Mouse (Mus musculus) embryo, embryonic 9.5 days (tissue): ENCODE data around the gene Mei1.
"Not testable (repeated sequence)": the region's sequence is repeated elsewhere in the genome, so short reads cannot be mapped to it uniquely, and the experiment has no call there.

ENCODE experiments used
- DNase-seq: peaks from one replicate; pipeline ENCODE4 v3.0.0-alpha.2; 2017; ENCODE audit errors: extremely low spot score

The Mei1 gene

DNA sequence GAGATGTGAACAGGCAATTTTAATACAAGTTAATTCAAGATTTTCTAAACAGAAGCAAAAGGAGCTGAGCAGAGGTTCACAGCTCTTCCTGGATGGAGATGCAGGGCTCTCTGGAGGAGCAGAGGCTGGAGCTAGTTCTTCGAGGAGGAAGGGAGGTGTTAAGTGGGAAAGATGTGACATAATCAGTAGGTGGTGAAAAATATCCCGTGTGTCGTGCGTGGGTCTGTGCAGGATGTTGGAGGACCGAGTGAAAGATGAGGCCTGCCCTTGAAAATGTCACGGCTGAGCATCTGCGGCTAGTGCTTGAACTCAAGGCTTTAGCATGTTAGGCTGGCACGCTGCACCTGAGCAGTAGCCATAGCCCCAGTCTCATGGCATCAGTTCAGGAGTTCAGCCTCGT, 15.8 kb downstream of the Mei1 start:
- no peak for DNase-seq

GRCm38 (mm10) chr15:82086131-82086530, 16.3 kb downstream of the Mei1 start:
- DNase-seq, result no peak

DNA sequence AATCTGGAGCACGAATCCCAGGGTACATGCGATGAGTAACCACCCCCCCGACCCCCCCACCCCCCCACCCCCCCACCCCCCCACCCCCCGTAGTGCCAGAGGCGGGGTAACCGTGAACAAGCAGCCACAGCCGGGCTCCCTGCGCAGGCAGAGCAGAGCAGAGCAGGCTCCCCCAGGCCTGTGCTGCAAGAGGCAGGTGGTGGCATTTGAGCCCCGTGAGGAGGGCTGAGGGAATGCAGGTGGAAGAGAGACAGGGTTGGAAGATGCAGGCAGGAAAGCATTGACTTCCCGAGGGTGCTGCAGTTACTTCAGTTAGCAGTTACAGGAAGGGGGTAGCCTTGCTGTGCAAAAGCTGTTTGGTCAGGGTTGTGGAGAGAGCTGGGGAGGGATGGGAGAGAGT, 17.5 kb downstream of the Mei1 start:
- DNase-seq, result no peak

- no peak for DNase-seq
Measured at GRCm38 (mm10) chr15:82091061-82091460, 21.3 kb downstream of the Mei1 start.

- DNase-seq, result peak; percentile 58
Measured at GRCm38 (mm10) chr15:82106953-82107555, 37.3 kb downstream of the Mei1 start.

GRCm38 (mm10) chr15:82120544-82120943, 50.7 kb downstream of the Mei1 start:
- no peak for DNase-seq

DNA sequence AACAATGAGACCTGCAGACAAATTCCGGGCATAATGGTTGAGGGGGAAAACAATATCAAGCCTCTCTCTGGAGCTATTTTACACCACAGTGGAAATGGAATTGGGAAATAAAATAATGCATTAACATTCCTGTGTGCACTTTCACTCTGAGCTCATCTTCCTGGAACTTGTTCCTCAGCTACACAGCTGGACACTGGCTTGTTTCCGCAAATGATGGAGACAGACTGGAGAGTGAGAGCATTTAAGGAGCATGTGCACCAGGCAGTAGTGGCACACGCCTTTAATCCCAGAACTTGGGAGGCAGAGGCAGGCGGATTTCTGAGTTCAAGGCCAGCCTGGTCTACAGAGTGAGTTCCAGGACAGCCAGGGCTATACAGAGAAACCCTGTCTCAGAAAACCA, 56.9 kb downstream of the Mei1 start:
- not testable (repeated sequence) for DNase-seq

DNA sequence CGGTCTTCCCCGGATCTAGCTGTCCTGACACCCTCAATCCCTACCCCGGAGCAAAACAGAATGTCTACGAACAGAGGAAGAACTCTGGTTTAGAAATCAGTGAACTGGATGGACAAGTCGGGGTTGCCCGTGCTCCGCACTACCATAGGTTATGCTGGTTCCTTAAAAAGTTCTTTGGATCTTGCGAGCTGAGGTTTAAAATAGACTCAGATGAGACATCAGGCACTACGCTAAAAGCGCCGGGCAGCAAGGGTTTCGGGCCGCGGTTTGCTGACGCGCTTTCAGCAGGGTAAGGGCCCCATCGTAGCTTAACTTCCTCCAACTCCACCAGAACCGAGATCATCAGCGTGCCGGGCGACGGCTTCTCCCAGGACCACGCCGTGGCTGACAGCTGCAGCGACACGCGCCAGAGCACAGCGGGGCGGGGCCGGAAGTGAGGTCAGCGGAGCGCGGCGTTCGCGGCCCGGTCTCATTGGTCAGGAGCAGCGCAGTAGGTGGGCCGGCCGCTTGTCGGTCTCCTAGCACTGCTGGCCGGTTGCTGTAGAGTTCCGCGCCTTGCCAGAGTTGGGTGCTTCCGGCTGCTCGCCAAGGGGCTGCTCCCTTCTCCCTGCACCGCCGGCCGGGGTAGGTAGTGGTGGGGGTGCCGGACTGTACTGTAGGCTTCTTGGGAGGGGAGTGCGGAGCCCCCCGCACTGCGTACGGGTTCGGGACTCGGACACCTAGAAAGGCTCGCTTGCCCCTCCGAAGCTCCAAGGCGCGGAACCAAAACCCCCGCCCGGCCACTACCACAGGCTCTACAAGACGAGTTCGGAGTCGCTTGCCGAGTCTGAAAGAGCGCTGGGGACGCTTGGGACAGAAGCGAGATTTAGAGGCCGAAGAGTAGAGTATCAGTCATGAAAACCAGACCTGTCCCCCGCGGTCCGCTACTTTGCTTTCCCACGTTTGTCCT, 57.9 kb downstream of the Mei1 start, which contains the start of gene Ccdc134:
Ccdc134 (plus strand) TSS at position 497 of the 949 bp plus-strand sequence.
- peak; percentile 95 for DNase-seq

- DNase-seq, result no peak
Measured at GRCm38 (mm10) chr15:82128398-82128797, 58.6 kb downstream of the Mei1 start.

GRCm38 (mm10) chr15:82130599-82130998, 60.8 kb downstream of the Mei1 start:
- no peak for DNase-seq

GRCm38 (mm10) chr15:82135372-82135771, 65.6 kb downstream of the Mei1 start:
- DNase-seq, result no peak

DNA sequence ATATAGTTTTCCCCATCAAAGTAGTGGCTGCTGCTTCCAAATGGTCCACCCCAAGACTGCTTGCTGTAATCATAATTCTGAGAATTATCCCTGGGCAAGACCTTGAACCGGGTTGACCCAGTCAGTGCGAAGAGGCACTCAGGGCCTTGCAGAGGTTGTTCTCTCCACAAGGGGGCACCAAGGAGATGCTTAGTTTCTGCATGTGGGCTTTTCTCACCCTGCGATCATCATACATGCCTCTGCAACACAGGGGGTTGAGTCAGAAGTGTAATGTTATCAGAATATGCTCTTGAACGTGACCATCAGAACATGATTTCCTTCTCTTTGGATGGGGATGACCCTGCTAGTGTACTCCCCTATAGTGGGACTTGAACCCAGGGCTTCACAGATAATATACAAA, 68.8 kb downstream of the Mei1 start:
- peak; percentile 37 for DNase-seq

DNA sequence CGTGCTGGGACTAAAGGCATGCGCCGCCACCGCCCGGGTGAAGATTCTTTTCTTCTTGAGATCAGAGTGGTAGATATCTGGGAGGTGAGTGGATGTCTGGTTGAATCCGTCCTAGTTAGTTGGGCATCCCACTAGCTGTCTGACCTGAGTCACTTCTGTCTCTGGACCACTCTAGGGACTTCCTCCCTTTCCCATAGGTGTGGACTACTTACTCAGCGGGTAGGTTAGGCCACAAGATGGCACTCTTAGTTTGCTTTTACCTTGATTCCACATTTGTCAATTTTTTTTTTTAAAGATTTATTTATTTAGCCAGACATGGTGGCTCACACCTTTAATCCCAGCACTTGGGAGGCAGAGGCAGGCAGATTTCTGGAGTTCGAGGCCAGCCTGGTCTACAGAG, 69.4 kb downstream of the Mei1 start:
- no peak for DNase-seq

DNA sequence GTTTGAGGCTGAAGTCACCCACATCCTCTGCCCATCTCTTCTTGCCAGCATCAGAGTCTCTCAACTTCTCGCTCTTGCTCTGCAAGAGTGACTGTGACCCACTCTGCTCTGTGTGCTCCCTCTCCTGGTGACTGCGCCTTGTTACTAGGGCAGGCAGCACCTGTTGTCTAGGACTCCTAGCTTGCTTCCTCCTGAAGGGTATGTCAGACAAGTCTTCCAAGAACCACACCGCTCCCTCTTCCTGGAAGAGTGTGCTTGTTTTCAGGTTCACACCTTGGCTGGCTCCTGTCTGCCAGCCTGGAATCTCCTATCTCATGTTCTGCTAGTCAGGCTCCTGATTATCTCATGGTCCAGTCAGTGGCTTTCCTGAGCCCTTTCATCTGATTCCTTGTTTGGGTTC, 70.6 kb downstream of the Mei1 start:
- DNase-seq, result no peak

DNA sequence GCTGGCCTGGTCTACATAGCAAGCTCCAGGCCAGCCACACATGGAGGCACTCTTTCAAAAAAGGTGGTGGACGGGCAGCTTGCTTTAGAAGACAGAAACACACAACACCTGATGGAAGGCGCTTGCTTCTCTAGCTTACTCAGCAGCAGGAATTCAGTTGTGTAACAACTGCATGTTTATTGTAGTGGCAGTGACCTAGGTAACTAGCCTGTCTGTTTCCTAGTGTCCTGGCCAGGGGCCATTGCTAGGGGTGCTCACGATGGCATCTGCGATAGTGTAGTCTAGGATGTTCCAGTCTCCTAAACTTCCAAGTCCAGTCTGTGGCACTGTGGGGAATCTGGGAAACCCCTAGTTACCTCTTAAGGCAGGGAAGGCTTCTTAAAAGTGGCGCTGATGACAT, 74.4 kb downstream of the Mei1 start:
- DNase-seq, result no peak

DNA sequence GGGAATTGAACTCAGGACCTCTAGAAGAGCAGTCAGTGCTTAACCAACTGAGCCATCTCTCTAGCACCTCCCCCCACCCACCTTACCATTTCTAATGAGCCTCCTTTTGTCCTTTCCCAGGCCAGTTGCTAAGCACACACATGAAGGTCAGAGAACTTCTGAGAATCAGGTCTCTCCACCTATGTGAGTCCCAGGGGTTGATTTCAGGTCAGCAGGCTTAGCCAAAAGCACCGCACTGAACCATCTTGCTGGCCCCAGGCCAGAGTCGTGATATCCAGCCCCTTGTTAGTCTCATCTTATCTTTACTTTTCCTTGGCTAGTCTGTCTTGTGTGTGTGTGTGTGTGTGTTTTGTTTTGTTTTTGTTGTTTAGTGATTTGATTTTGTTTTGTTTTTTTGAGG, 75.6 kb downstream of the Mei1 start:
- DNase-seq, result no peak

DNA sequence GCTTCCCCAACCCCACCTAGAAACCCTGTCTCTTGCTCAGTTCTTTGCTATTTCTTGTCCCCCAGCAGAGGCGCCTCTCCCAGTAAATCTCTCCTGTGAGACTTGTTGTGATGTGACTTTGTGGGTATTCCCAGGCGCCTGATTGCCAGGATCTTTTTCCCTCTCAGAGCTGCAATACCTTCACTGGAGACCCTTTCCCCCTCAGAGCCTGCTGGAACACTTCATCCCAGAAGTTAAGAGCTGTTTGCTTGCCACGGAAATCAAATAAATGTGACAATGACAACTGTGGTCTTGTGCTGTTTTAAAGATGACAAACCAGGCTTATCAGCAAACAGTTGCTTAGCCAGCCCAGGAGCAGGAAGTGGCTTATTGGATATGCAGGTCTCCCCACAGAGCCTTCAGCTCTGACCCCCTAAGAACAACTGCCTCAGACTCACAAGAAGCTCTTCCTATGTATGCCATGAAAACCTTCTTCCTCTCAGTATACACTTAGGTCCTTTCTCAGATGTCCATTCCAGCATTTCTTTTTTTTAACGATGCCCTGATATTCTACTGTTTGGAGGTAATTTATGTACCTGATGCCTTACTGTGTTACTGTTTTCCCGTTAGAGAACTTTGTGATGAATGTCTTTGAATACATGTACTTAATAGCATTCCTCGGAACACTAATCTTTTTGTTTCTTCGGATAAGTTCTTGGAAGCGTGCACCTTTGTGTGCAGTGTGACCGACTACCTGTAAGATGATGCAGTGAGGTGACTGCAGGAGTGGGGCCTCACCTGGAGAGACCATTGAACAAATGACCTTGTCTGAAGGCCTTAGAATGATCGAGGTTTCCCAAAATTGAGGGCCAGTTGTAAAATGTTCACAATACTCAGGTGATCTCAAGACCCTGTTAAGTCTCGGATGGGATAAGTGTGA, 76.3 kb downstream of the Mei1 start:
- peak; percentile 36 for DNase-seq

DNA sequence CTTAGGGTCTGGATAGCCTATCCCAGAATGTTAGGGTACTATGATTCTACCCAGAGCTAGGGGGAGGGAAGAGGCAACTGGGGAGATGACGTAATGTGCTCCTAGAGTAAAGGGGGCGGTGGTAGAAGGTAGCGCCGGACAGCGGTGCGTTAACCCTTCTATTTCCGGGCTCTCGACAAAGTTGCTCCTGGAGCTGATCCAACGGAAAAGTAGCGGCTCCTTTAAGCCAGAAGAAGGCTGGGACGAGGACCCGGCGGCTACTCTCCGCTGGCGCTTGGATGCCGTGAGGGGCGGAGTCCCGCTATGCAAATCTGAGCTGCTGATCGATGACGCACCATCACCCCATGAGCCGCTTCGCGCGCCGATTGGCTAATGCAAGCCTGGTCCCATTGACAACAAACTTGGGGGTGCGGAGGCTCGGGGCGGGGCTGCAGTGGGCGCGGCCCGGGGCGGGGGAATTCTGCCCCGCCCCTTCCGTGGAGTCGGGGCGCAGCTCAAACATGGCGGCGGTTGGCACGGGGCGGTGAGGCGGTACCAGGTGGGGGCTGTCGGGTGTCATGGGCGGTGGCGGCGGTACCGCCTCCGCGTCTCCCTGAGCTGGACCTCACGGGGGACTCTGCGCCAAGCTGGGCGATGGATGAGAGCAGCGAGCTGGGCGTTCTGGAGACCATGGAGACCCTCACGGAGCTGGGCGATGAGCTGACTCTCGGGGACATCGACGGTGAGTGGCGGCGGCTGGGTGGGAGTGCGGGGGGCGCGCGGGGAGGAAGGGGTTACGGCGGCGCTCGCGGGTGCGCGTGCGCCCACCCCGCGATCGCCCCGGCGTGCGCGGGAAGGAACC, 77.2 kb downstream of the Mei1 start, which contains the start of gene Srebf2:
Srebf2 (plus strand) TSS at position 412 of the 841 bp plus-strand sequence.
- DNase-seq, result peak; percentile 99

DNA sequence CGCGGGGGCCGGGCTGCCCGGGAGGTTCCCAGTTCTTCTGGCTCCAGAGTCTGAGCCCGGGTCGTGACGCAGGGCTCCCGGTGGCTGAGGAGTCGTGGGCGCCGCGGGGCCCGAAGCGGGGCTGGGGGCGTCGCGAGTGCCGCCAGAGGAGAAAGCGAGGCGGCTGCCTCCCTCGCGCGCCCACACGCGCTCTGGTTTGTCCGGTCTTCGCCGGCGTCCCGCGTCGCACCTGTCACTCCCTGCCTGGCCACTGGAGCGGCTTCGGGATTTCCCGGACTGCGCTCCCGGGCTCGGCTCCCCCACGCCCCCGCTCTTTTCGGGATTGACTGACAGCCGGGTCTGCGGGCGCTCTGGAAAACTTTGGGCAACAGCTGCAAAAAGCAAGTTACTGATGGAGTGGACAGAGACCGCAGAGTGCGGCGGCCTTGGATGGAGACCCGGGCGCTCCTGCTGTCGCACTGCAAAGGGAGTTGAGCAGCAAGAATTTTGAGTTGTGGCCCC, 77.9 kb downstream of the Mei1 start:
- DNase-seq, result peak; percentile 70

- DNase-seq, result no peak
Measured at GRCm38 (mm10) chr15:82148510-82148911, 78.7 kb downstream of the Mei1 start.

- no peak for DNase-seq
Measured at GRCm38 (mm10) chr15:82150042-82150441, 80.2 kb downstream of the Mei1 start.
